Mouse (Mus musculus) urinary bladder, postnatal 10 days (tissue): Measurements from ENCODE around the gene Acad8.
A peak's percentile ranks its signal among the peaks of the same experiment; 100 is the strongest.

Source experiments
- DNase-seq: peaks from one replicate; pipeline ENCODE4 v3.0.0; 2022; ENCODE audit warnings: low spot score

The Acad8 gene

GRCm38 (mm10) chr9:26999461-27000395, at the start of gene Acad8, which contains the start of gene Thyn1:
TSS of gene Acad8 (minus strand) at chr9:26999566.
TSS of gene Thyn1 (plus strand) at chr9:26999710.
- peak; percentile 73 for DNase-seq

GRCm38 (mm10) chr9:27043892-27044291, 44.5 kb upstream of the Acad8 start:
- no peak for DNase-seq

- no peak for DNase-seq
Measured at GRCm38 (mm10) chr9:27030763-27031100, 31.4 kb upstream of the Acad8 start.

GRCm38 (mm10) chr9:27029828-27030762, 30.7 kb upstream of the Acad8 start, which contains the start of the genes Vps26b and Ncapd3:
TSS of gene Vps26b (minus strand) at chr9:27030065.
TSS of gene Ncapd3 (plus strand) at chr9:27030175.
- DNase-seq: peak; percentile 73

- DNase-seq: no peak
Measured at GRCm38 (mm10) chr9:27029022-27029827, 29.9 kb upstream of the Acad8 start.

- no peak for DNase-seq
Measured at GRCm38 (mm10) chr9:27026708-27027107, 27.3 kb upstream of the Acad8 start.

- DNase-seq: no peak
Measured at GRCm38 (mm10) chr9:27023681-27024080, 24.3 kb upstream of the Acad8 start.

GRCm38 (mm10) chr9:27018961-27019360, 19.6 kb upstream of the Acad8 start:
- DNase-seq: no peak

GRCm38 (mm10) chr9:27011572-27011971, 12.2 kb upstream of the Acad8 start:
- DNase-seq: no peak

GRCm38 (mm10) chr9:27009231-27009630, 9.9 kb upstream of the Acad8 start:
- DNase-seq: no peak

GRCm38 (mm10) chr9:27006866-27007265, 7.5 kb upstream of the Acad8 start:
- DNase-seq: no peak

GRCm38 (mm10) chr9:27005933-27006332, 6.6 kb upstream of the Acad8 start:
- DNase-seq: no peak

GRCm38 (mm10) chr9:27005231-27005630, 5.9 kb upstream of the Acad8 start:
- DNase-seq: no peak

GRCm38 (mm10) chr9:26998669-26999460, 501 bp downstream of the Acad8 start:
- DNase-seq: no peak

- no peak for DNase-seq
Measured at GRCm38 (mm10) chr9:26997501-26997900, 1.9 kb downstream of the Acad8 start.

GRCm38 (mm10) chr9:26997062-26997461, 2.3 kb downstream of the Acad8 start:
- DNase-seq: no peak

GRCm38 (mm10) chr9:26993900-26994299, 5.5 kb downstream of the Acad8 start:
- DNase-seq: no peak

GRCm38 (mm10) chr9:26993118-26993517, 6.2 kb downstream of the Acad8 start:
- no peak for DNase-seq

- no peak for DNase-seq
Measured at GRCm38 (mm10) chr9:26990181-26990580, 9.2 kb downstream of the Acad8 start.

- DNase-seq: no peak
Measured at GRCm38 (mm10) chr9:26985668-26986277, 13.6 kb downstream of the Acad8 start.
